Mouse (Mus musculus) adrenal gland (tissue): Measurements from ENCODE around the gene Mmp19.

Source experiments
- intact Hi-C: fragments of 180-260 bp; cut with DNase I; formaldehyde crosslinking; loops from one replicate; pipeline ENCODE4 v1.15.1; 2025

The Mmp19 gene

GRCm38 (mm10) chr10:128845516-128845915 is 54.8 kb downstream of the Mmp19 start:
- intact Hi-C loops = loop anchor here (2.0 to 5.0 kb wide), 2 partner anchors 49 to 132 kb away; no protein-coding TSS in a partner anchor

- intact Hi-C loops = loop anchor here (5.0 kb wide), 1 partner anchor 131 kb away; no protein-coding TSS in a partner anchor
Observed at GRCm38 (mm10) chr10:128846664-128847063, 56.0 kb downstream of the Mmp19 start.

GRCm38 (mm10) chr10:128848426-128848825 is 57.7 kb downstream of the Mmp19 start:
- intact Hi-C loops = loop anchor here (5.0 kb wide), 1 partner anchor 129 kb away; no protein-coding TSS in a partner anchor

GRCm38 (mm10) chr10:128850339-128850738 is 59.6 kb downstream of the Mmp19 start:
- intact Hi-C loops = no loop called here
